Mouse (Mus musculus): ENCODE measurements around the gene Gnb4. TPM values are rescaled to one million over a fixed set of nuclear protein-coding genes. Genes with fewer than 3 reads are reported as not detected.

Gnb4 gene
- polyA plus RNA-seq (2017; shearing (Covaris generic)): 11.4 TPM

GRCm38 (mm10) chr3:32616331-32617052, at the start of gene Gnb4:
TSS of gene Gnb4 (minus strand) at chr3:32616585.

Other genes with a start within 250 kb of the Gnb4 start
- 8.6 TPM for gene Pik3ca, start 218.9 kb downstream of the Gnb4 start, polyA plus RNA-seq (2017; shearing (Covaris generic))
- gene Kcnmb3, start 124.4 kb downstream of the Gnb4 start, polyA plus RNA-seq (2017; shearing (Covaris generic)): 0.42 TPM
- 34.1 TPM for gene Zfp639, start 106.3 kb downstream of the Gnb4 start, polyA plus RNA-seq (2017; shearing (Covaris generic))
- 9.8 TPM for gene Mfn1, start 87.1 kb downstream of the Gnb4 start, polyA plus RNA-seq (2017; shearing (Covaris generic))
- gene Actl6a, start 89.7 kb upstream of the Gnb4 start, polyA plus RNA-seq (2017; shearing (Covaris generic)): 117 TPM
- gene Ndufb5, start 120.4 kb upstream of the Gnb4 start, polyA plus RNA-seq (2017; shearing (Covaris generic)): 205 TPM
- 27.0 TPM for gene Mrpl47, start 121.0 kb upstream of the Gnb4 start, polyA plus RNA-seq (2017; shearing (Covaris generic))
- gene Usp13, start 201.0 kb upstream of the Gnb4 start, polyA plus RNA-seq (2017; shearing (Covaris generic)): not detected